Mouse (Mus musculus) T-cell, adult 2 months (primary cell): ENCODE data around the gene Ptpn14.

Experiments used
- DNase-seq: peaks from one replicate; pipeline ENCODE4 v3.0.0; 2022; ENCODE audit warnings: low spot score

The Ptpn14 gene

DNA sequence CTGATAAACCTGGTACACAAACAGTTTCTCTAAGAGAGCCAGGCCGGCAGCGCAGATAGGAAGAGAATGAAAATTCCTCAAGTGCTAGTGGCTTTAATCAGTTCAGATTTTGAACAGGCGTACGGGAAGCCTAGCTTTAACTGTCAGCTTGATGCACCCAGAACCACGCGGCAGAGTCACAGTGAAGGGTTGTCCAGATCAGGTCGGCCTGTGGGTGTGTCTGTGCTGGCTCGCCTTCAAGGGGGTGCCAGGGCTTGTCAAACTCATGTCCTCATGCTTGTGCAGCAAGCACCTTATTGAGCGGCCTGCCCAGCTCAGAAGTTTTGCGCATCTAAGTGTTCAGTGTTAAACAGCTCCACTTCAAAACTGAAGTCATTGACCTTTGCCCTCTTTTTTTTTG lies 44.6 kb downstream of the Ptpn14 start:
- no peak for DNase-seq

DNA sequence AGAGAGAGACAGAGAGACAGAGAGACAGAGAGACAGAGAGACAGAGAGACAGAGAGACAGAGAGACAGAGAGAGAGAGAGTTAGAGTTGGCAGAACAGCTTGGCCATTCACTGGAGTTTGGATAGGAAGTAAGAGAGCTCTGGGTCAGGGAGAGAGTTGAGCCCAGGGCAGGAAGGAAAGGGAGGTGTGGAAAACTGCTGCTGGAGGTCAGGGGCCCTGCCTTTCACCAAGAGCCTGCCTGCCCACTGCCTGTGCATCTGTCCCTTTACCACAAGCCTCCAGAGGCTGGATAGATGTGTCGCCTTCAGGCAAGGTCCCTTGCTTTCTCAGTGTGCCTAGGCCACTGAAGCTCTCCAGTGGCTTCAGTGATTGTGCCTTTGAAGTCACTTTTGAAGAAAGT lies 46.7 kb downstream of the Ptpn14 start:
- DNase-seq, result no peak

DNA sequence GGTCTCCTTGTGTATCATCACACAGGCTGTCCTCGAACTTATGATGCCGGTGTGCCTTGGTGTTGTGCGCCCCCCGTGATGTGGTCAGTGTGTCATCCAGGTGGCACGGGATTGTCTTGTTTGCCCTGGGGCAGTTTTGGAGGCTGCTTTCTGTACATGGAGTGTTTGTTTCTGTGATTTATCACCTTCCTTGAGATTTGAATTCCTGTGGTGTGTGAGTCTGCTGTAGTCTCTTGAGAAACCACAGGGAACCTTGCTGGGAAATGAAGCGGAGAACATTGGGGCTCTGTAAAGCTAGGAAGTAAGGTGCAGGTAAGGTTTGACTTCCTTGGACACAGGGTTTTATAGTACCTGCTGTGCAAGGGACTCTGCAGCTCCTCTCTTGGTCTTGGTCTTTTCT lies 49.1 kb downstream of the Ptpn14 start:
- no peak for DNase-seq

DNA sequence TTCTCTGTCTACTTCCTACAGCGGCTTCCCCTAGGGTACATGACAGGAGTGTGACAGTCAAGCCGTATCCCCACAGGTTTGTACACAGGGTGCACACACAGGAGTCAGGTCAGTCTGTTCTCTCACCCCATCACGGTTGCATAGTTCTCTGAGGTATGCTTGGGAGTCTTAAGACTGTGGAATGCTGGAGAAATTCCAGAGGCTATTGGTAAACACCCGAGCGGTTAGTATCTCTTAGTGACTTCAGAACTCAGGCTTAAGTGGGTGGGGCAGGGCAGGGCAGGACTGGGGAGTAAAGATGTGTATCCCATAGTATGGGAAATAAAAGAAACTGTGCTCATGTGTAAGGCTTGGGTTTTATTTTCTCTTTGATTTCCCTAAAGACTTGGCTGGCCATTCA lies 50.3 kb downstream of the Ptpn14 start:
- DNase-seq, result no peak

DNA sequence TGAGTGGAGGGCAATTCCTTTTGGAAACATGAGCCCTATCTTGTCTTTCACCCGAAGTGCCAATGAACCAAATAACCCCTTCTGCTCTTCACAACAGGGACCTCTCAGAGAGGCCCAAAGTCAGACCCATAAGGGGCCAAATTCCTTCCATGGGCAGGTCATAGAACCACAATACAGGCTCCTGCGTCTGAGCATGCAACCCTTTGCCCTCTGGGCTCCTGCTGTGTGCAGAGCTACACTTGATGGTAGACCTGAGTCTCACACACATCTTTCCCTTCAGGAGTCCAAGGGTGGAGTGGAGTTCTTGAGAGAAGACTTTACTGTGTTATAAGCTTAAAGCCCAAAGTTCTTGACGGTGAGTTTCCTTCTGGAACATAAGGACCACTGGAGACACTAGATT lies 51.2 kb downstream of the Ptpn14 start:
- no peak for DNase-seq

DNA sequence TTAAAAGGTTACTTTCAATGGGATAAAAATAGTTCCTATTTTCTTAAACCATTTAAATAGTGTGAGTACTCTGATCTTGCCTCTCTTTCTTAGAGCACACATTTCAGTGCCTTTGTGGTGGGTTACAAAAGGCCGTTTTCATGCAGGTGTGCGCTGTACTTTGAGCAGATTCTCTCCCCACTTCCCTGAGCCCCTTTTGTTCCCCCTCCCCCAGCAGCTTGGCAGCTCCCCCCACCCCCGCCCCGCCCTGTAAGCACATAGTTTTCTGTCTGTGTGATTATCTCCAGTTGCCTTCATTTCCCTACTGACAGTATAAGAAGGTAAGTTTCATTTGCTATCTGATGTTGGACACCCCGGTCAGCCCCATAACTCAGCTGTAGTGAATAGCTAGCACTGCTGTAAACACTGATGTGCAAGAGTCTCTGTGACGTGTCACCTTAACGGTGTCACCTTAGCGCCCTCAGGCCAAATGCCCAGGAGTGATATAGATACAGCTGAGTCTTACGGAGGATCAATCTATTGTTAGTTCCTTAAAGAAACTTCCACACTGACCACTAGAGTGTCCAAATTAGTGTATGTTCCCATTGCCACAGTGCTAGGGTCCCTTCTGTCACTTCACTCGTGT lies 53.8 kb downstream of the Ptpn14 start:
- DNase-seq, result no peak

DNA sequence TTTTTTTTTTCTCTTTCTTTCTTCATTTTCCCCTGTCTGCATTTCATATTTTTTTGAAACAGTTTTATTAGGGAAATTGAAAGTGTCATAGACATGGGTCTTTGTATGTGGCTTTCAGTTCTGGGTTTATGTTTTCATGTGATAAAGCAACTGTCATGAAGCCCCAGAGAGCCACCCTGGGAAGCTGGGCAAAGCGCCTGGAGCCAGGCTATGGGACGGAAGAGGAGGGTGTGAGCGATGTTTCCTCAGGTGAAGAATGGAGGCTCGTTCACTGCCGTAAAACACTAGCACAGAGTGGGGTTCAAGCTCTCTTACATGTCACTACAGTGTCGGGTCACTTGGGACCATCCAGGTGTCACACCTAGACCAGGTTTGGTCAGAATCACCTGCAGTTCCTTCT lies 54.6 kb downstream of the Ptpn14 start:
- no peak for DNase-seq

DNA sequence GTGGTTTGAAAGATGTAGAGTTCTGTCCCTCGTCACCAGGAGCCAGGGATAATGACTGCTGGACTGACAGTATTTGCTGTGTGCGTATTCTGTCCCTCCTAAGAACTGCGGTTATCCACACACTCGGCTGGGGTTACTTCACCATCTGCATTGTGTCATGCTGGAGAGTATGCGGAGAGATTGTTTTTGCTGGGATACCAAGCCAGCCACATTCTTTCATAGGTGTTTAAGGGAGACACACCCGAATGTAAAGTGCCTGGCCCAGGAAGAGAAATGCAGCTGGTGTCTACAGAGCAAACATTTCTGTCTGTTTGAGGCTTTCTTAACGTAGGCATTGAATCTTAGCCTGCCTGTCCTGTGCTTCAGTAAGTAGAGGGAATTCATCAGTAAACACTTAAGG lies 56.4 kb downstream of the Ptpn14 start:
- no peak for DNase-seq

DNA sequence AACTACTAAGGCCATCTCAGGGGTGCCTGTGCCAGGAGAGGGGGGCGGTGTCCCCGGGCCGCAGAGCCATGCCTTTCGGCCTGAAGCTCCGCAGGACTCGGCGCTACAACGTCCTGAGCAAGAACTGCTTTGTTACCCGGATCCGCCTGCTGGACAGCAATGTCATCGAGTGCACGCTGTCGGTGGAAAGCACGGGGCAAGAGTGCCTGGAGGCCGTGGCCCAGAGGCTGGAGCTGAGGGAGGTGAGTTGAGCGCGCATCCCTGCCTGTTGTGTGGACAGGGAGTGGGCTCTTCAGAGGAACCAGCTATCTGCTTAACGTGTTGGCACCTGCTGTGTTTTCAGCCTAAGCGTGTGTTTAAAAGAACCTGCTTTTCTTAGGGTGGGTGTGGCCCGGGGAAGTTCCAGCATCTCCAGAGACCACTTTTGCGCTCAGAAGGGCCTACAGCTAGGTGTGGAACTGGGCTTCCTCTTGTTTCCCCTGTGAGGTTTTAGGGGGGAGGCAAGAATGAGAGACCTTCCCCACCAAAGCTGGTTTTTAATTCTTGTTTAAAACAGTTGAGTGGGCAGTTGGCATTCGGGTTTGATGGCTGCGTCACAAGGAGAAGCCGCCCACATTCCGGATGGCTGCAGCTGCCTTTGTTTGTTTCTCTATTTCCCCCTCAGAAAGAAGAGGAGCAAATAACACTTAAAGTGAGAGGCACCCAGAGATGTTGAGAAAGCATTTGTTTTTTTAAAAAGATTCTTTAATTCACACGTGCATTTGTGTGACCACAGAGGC lies 58.8 kb downstream of the Ptpn14 start:
- DNase-seq, result no peak

DNA sequence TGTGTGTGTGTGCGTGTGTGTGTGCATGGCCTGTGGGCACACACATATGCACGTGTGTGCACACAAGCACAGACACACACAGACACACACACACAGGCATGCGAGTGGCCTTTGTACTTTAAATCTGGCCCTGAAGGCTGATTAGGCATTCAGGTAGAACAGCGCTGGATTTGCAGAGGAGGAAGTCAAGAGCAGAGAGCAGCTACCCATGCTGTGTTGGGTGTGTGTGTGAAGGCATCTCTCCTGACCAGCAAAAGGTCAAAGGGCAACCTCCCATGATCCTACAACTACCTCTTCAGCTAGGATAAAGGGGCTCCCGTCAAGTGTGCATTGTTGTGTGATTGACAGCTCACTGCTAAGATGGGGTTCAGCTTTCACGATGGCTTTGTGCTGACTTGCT lies 61.5 kb downstream of the Ptpn14 start:
- no peak for DNase-seq

DNA sequence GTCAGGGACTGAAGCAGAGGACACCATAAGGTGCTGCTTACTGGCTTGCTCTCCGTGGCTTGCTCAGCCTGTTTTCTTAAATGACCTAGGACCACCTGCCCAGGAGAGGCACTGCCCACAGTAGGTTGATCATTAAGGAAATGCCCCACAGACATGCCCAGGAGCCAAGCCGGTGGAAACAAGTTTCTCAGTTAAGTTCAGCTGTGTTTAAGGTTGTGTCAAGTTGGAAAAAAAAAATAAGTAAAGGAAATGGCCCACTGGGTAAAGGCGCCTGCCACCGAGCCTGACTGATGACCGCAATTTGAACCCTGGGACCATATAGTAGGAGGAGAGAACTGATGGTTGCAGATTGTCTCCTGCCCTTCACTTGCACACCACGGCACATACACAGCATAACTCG lies 62.6 kb downstream of the Ptpn14 start:
- no peak for DNase-seq

DNA sequence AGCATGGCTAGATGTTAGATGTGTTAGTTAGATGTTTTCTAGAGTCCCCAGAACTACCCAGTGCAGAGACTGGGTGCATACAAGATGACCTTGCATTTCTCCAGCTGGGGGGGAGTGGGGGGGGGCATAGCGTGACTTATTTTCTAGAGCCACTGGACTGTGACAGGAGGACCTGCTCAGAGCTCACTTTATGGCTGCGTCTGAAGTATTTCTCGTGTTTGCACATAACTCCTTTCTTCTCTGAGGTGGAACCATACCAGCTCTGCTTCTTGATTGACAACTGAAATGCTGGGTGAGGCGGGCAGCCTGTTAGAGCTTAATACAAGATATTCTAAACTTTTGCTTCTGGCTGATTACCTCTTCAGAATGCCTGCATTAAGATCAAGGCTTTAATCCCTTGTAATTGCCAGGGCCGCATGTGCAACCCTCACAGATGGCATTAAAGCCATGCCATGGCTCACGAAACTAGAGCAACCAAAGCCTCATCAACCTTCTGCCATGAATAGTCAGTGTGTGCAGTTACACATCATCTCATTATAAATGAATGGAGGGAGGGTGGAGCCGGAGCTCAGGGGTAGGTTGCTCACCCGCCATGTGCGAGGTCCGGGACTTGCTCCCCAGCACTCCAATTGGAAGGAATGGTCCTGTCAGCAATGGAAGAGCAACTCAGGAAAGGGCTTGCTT lies 63.6 kb downstream of the Ptpn14 start:
- DNase-seq, result no peak

DNA sequence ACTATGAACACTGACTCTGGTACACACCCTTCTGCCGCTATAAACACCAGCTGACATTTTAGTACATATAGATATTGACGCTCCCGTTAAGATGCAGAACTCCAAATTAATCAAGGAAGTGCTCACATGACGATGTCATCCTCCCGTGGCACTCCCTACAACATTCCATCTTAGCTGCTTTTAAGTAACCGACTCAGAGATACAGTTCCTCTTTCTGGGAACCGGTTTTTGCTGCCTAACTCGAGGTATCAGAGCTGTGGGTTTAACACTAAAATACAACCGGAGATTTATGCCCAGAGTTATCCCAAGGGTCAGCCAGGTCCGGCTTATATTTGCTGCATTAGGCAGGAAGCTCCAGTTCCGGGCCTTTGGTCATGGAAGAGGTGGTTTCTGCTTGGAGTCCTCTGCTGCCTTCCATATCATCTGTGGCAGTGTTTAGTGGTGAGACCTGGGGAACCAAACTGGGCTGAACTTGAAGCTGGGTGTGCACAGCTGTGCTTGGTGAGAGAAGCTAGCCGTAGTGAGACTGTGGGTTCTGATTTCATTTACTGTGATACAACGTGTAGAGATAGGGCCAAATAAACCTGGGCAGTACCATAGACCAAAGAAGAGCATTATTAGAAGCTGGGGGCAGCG lies 64.6 kb downstream of the Ptpn14 start:
- DNase-seq, result no peak

DNA sequence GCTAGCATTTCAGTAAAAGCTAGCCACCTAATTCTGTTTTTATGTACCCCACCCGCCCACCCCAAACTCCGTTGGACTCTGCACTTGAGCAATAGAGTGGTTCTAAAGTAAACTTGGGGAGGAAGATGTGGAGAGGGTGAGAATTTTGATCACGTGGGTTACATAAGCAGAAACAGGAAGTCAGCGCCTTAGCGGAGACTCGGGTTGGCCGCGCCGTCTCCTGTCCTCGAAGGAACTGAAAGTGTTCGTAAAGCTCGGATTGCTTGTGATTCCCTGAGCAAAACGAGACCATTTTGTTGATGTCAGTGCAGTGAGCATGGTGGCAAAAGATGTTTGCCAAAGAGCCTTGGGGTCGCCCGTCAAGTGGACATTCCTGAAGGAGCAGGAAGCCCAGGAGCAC lies 70.9 kb downstream of the Ptpn14 start:
- DNase-seq, result peak; percentile 55

DNA sequence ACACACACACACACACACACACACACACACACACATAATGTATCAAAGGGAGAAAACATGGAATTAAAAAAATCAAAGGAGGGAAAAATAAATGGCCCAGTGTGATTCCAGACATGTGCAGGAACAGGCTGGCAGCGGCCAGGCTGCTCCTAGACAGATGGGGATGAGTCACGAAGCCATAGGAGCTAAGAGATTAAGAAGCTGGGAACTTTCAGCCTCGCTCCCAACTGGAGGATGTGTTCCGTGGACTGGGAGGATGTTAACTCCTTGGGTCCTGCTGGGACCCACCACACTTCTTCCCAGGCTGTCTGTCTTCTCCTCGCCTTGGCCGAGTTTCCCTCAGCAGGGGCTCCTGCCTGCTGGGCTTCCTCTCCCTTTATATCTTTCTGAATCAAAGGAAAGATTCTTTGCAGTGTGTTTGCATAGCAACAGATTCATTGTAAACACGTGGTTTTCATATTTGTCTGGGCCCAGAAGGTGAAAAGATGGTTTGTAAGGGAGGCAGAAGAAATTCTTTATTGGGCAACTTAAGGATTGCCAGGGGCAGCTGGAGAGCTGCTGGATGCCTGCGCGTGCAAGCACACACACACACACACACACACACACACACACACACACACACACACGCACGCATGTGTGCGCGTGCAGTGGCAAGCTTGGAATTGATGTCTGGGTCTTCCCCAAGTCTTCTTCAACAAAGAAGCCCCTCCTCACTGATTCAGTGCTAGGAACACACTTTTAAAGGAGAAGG lies 72.3 kb downstream of the Ptpn14 start:
- DNase-seq, result no peak

DNA sequence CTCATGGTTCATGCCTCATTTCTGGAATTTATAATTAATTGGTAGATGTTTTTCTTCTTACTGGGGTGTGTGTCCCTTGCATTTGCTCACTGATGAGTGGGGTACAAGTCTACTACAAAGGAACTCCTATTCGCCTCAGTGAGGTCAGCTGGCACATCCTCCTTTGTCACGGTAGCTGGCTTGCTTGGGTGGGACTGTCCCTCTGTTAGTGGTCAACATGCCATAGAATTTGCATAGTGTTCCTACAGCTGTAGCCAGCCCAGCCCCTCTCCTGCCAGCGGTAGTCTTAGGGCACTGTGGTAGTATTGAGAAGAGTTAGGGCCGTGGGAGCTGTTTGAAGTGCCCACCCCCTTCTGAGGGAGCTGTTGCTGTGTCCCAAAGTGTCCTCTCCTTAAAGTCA lies 73.2 kb downstream of the Ptpn14 start:
- no peak for DNase-seq

DNA sequence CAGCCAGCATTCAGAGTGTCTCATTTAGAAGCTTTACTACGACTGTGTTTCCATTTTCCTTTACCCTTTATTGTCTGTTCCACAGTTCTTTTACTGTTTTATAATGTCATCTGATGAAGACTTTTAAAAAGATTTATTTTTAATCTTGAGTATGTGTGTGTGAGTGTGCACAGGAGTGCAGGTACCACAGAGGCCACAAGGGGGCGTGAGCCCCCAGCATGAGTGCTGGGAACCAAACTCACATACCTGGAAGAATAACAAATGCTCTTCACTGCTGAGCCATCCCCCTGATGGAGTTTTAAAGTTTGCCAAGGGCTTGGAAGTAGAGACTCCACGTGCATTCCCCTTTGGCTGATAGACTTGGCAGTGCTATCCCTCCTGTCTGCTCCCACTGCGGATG lies 74.5 kb downstream of the Ptpn14 start:
- DNase-seq, result no peak

DNA sequence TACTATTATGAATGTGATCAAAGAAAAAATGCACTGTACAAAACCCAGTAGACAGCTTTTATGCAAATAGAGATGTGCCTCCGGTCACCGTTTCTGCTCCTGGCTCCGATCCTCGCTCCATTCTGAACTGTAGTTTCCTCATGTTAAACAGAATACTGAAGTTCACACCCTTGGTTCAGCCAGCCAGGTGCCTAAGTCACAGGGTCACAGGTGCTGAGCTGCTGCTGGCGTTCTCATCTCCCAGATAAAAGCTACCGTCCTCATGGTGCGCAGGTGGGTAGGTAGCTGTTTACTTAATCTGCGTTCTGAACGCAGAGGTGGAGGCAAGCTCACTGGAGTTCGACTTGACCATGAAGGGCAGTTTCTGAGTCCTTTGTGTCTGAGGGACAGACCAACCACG lies 75.7 kb downstream of the Ptpn14 start:
- DNase-seq, result no peak

DNA sequence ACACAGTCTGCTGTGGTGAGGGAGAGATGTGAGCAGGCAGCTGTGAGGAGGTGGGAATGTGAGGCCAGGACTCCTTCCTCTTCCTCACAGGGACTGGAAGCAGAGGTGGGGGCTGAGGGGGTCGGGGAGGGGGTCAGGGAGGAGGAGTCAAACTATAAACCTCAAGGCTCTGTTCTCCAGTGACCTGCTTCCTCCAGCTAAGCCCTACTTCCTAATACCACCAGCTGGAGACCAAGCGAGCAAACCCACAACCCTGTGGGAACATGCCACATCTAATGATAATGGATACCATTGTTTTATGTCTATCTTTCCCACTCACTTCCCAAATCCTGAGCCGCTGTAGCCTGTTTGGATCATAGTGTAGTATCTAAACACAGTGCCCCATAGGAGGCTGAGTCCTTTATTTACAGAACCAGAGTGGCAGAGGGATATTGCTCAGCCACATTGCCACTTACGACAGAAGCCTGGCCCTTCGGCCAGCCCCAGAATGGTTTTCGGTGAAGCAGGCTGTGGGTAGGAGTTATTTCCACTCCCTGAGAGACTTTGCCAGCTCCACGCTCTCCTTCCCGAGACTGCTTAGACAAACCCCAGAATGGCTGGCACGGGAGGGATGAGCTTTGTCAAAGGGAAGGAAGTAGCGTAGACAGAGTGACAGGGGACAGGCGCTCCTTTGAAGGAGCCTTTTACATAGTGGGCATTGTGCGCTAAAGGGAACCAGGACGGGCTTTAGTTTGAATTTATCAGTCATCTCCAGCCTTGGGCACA lies 78.6 kb downstream of the Ptpn14 start:
- no peak for DNase-seq

DNA sequence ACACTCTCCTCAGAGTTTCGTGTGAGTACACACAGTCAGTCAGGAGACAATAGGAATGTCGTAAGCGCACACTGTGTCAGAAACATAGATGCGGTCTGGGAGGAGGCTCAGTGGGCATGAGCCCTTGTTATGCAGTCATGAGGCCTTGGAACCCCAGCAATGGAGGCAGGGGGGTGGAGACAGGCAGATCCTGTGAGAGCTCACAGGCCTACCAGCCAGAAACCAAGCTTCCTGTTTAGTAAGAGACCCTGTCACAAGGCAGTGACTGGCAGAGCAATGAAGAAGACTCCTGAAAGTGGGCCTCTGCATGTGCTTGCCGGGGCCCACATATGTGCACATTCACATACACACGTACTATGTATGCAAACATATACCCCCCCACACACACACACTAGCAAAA lies 79.9 kb downstream of the Ptpn14 start:
- DNase-seq, result no peak

DNA sequence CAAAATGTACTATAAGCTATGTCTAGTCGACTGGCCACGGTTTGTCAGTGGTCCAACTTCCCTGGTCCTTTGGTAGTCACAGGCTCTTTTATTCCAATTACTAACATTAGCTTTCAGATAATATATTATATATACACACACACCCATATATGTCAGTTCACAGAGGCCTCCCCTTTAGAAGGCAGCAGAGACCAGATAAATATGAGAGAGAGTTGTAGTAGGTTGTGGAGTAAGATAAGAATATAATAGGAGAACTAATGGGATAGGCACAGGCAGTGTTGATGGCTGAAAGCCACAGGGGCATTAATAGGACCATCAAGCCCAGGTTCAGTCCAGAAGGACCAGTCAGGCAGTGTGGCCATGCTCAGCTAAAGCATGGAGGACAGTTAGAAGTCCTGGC lies 80.4 kb downstream of the Ptpn14 start:
- no peak for DNase-seq

DNA sequence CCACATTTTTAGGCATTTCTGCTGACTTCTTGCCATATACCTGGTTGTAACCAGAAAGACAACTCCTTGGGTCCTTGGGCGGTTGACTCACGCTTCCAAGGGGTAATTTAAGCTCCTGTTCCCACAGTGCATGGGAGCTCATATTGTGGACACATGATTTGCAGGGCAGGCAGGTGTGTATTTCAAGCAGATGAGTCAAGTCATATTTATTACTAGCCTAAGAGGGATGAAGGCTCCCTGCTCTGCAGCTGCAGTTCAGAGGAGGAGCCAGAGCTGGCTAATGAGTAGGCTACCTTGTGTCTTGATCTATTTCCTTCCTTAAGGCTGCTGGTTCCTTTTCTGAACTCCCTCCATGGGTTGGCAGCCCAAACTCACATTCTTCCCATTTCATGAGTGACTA lies 83.7 kb downstream of the Ptpn14 start:
- no peak for DNase-seq
